Mouse (Mus musculus): Measurements from ENCODE around the gene Hmcn1. TPM values are rescaled to one million over a fixed set of nuclear protein-coding genes. Genes with fewer than 3 reads are reported as not detected.
A peak's percentile ranks its signal among the peaks of the same experiment; 100 is the strongest.

The Hmcn1 gene
- polyA plus RNA-seq, 1 experiment from 2014 or later, result 22.1 TPM

DNA sequence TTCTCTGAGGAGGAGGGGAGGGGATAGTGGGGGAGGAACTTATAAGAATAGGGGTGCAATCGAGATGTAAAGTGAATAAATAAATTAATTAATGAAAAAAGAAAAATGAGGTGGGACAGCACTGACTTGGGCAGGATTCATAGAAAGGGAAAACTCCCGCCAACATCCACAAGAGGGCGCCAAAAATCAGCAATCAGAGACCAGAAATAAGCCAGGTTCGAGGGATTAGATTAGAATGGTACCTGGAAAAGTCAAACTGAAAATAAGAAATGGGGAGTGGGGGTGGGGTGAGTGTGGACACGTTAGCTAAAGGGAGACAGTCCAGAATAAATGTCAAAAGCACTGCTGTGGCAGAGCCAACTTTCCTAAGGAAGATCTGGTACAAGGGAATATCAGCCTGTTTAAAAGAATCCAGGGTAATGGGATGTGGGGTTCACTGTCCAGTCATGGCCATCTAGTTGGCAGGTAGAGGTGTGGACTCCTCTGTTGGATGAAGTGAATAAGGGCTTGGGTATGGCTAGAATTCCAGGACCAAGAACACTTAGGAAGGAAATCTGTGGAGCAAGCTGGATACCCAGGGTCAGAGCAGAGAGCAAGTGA lies 41.9 kb upstream of the Hmcn1 start:
- no peak overlapping the region for H3K4me2 ChIP-seq (replicated peaks; ENCODE audit: low read depth, low read length)
- ATAC-seq (ENCODE audit: insufficient number of reproducible peaks, insufficient read depth, low FRiP score, low read depth), result 0 out of 2 replicates have a peak, but pooled peaks have one; percentile 10
- H3K36me3 ChIP-seq (ENCODE audit: control insufficient read depth, insufficient read depth, low read length), result no peaks in the 10 kb centered on the region
- H3K9ac ChIP-seq (replicated peaks; ENCODE audit: low read depth, low read length), result no peak overlapping the region
- no peaks in the 10 kb centered on the region for H3K9me3 ChIP-seq (ENCODE audit: control insufficient read depth, low read depth, low read length)
- H3K27me3 ChIP-seq (ENCODE audit: control insufficient read depth, insufficient read depth, low read length), result no peaks in the 10 kb centered on the region
- under 1% methylated on average over 5 of the region's 5 CpGs for WGBS
- no peak overlapping the region for H3K27ac ChIP-seq (ENCODE audit: low read length)
- no peak overlapping the region for H3K4me3 ChIP-seq (ENCODE audit: low read depth, low read length)
- no peaks in the 10 kb centered on the region; the same call in 1 of the 2 replicates for H3K4me1 ChIP-seq (ENCODE audit: control insufficient read depth, insufficient read depth, low read length)

DNA sequence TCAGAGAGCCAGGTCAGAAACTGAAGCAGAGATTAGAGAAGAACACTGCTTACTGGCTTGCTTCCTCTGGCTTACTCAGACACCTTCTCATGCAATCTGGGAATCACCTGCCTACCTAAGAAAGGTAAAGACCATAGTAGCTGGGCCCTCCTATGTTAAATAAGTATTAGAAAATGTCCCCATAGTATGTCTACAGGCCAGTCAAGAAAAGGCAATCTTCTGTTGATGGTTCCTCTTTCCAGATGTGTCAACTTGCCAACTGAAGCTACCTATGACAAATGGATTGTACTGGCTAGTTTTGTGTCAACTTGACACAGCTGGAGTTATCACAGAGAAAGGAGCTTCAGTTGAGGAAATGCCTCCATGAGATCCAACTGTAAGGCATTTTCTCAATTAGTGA lies 40.1 kb upstream of the Hmcn1 start:
- H3K27me3 ChIP-seq (ENCODE audit: control insufficient read depth, insufficient read depth, low read length), result no peaks in the 10 kb centered on the region
- H3K4me2 ChIP-seq (replicated peaks; ENCODE audit: low read depth, low read length), result no peak overlapping the region
- no peak overlapping the region for H3K9ac ChIP-seq (replicated peaks; ENCODE audit: low read depth, low read length)
- H3K27ac ChIP-seq (ENCODE audit: low read length), result no peak overlapping the region
- no peak for ATAC-seq (ENCODE audit: insufficient number of reproducible peaks, insufficient read depth, low FRiP score, low read depth)
- no peaks in the 10 kb centered on the region for H3K36me3 ChIP-seq (ENCODE audit: control insufficient read depth, insufficient read depth, low read length)
- no peak overlapping the region for H3K4me3 ChIP-seq (ENCODE audit: low read depth, low read length)
- no peaks in the 10 kb centered on the region for H3K4me1 ChIP-seq (ENCODE audit: control insufficient read depth, insufficient read depth, low read length)
- no peaks in the 10 kb centered on the region for H3K9me3 ChIP-seq (ENCODE audit: control insufficient read depth, low read depth, low read length)

DNA sequence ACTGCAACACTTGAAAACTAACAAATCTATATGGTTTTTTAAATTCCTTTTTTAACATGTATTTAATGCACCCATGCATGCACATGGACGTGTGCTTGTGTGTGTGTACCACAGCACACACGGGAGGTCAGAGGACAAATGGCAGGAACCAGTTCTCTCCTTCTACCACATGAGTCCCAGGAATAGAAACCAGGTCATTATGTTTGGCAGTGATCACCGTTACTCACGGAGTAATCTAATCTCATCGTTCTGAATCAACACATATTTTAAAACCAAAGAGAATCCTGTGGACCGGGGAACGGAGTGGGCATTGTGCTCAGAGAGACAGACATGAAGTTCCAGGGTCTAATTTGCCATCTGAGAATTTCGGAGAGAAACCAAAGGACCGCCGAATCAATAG lies 38.3 kb upstream of the Hmcn1 start:
- H3K9ac ChIP-seq (replicated peaks; ENCODE audit: low read depth, low read length), result no peak overlapping the region
- H3K36me3 ChIP-seq (ENCODE audit: control insufficient read depth, insufficient read depth, low read length), result no peaks in the 10 kb centered on the region
- H3K4me1 ChIP-seq (ENCODE audit: control insufficient read depth, insufficient read depth, low read length), result no peaks in the 10 kb centered on the region
- no peak overlapping the region for H3K4me2 ChIP-seq (replicated peaks; ENCODE audit: low read depth, low read length)
- no peaks in the 10 kb centered on the region for H3K9me3 ChIP-seq (ENCODE audit: control insufficient read depth, low read depth, low read length)
- 77% methylated on average over 10 of the region's 10 CpGs for WGBS
- H3K27ac ChIP-seq (ENCODE audit: low read length), result no peak overlapping the region
- ATAC-seq (ENCODE audit: insufficient number of reproducible peaks, insufficient read depth, low FRiP score, low read depth), result no peak
- no peak overlapping the region for H3K4me3 ChIP-seq (ENCODE audit: low read depth, low read length)
- H3K27me3 ChIP-seq (ENCODE audit: control insufficient read depth, insufficient read depth, low read length), result no peaks in the 10 kb centered on the region

DNA sequence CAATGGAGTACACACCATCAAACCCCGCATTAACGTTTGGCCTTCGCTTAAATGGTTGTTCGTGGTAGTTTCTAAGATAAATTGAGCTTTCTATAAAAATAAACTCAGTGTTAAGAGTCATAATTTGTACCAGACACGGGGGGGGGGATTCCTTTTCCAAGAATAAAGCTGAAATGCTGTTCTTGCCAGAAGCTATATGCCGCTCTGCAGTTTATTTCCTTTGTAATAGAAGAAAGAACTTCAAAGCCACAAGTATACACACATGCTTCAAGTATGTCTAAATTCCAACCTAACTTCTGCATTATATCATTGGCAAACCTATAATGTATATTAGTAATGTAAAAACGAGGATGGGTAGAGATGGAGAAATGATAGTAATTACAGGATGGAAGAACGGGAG lies 37.9 kb upstream of the Hmcn1 start:
- H3K4me3 ChIP-seq (ENCODE audit: low read depth, low read length), result no peak overlapping the region
- H3K27ac ChIP-seq (ENCODE audit: low read length), result no peak overlapping the region
- no peak for ATAC-seq (ENCODE audit: insufficient number of reproducible peaks, insufficient read depth, low FRiP score, low read depth)
- no peak overlapping the region for H3K4me2 ChIP-seq (replicated peaks; ENCODE audit: low read depth, low read length)
- H3K9me3 ChIP-seq (ENCODE audit: control insufficient read depth, low read depth, low read length), result no peaks in the 10 kb centered on the region
- no peaks in the 10 kb centered on the region for H3K4me1 ChIP-seq (ENCODE audit: control insufficient read depth, insufficient read depth, low read length)
- no peak overlapping the region for H3K9ac ChIP-seq (replicated peaks; ENCODE audit: low read depth, low read length)
- WGBS, result 66% methylated on average over 8 of the region's 8 CpGs
- no peaks in the 10 kb centered on the region for H3K36me3 ChIP-seq (ENCODE audit: control insufficient read depth, insufficient read depth, low read length)
- no peaks in the 10 kb centered on the region for H3K27me3 ChIP-seq (ENCODE audit: control insufficient read depth, insufficient read depth, low read length)

DNA sequence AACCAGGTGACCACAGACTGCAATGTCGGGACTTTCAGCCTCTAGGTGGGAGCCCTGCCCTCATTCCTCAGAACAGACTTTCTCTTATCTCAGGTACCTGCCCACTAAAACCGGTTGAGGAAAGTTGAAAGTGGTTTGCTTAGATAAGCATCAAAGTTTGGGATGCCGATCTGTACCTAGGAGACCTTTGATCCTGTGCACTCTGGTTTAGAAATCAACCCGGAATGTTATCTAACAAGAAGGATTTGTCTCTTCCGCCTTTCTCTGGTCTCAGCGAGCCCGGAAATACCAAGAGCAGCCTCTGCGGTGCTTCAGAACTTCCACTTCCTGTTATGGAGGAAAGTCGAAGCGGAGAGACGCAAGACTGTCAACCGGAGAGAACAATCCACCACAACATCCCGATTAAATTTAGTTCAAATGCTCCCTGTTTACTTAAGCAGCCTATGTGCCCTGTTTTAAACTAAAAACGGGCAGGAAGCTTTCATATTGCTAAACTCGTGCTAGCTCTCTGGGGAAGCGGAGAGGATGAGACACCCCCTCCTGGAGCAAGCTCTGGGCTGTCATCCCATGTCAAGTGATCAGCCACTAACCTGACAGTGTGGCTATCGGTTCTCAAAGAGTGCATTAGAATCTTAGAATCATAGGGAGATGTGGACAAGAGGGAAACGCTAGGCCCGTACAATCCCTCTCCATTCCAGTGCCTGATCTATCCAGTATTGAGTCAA lies 32.0 kb upstream of the Hmcn1 start:
- H3K4me2 ChIP-seq (replicated peaks; ENCODE audit: low read depth, low read length), result no peak overlapping the region
- no peaks in the 10 kb centered on the region for H3K4me1 ChIP-seq (ENCODE audit: control insufficient read depth, insufficient read depth, low read length)
- H3K9me3 ChIP-seq (ENCODE audit: control insufficient read depth, low read depth, low read length), result no peaks in the 10 kb centered on the region
- WGBS, result 71% methylated on average over 19 of the region's 19 CpGs
- no peak overlapping the region for H3K9ac ChIP-seq (replicated peaks; ENCODE audit: low read depth, low read length)
- no peak for ATAC-seq (ENCODE audit: insufficient number of reproducible peaks, insufficient read depth, low FRiP score, low read depth)
- no peak overlapping the region for H3K27ac ChIP-seq (ENCODE audit: low read length)
- H3K36me3 ChIP-seq (ENCODE audit: control insufficient read depth, insufficient read depth, low read length), result no peaks in the 10 kb centered on the region
- no peaks in the 10 kb centered on the region for H3K27me3 ChIP-seq (ENCODE audit: control insufficient read depth, insufficient read depth, low read length)
- no peak overlapping the region for H3K4me3 ChIP-seq (ENCODE audit: low read depth, low read length)

DNA sequence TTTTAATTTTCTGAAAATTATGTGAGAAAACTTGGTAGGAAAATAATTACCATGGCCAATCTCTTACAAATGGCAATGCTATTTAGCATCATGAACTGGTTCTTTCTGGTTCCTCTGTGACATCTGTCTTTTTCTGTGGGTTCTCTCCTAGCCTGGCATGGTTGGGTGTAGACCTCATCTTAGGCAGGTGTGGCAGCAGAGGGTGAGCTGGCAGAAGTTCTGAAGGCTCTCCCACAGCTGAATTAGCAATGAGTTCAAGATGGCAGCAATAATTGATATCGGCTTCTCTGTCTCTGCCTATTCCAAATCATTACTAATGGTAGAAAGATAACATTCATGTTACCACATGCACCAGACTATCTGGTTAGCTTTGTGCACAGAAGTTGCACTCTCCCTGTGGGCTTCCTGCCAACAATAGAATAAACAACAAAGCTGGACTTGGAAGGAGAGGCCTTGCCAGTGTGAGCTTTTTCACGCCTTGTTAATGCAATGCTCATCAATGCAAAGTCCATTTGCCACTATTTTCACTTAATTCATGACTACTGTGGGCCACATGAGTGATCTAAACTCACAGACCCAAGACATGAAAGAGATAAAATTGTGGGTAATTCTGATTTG lies 26.1 kb upstream of the Hmcn1 start:
- Histone ChIP-seq H3K4me2 (replicated peaks; ENCODE audit: low read depth, low read length) (no peak overlapping the region), H3K27me3 (ENCODE audit: control insufficient read depth, insufficient read depth, low read length) (no peaks in the 10 kb centered on the region), H3K9me3 (ENCODE audit: control insufficient read depth, low read depth, low read length) (no peaks in the 10 kb centered on the region), H3K27ac (ENCODE audit: low read length) (no peak overlapping the region), H3K36me3 (ENCODE audit: control insufficient read depth, insufficient read depth, low read length) (no peaks in the 10 kb centered on the region), H3K9ac (replicated peaks; ENCODE audit: low read depth, low read length) (no peak overlapping the region), H3K4me3 (ENCODE audit: low read depth, low read length) (no peak overlapping the region), H3K4me1 (ENCODE audit: control insufficient read depth, insufficient read depth, low read length) (no peaks in the 10 kb centered on the region)
- no peak for ATAC-seq (ENCODE audit: insufficient number of reproducible peaks, insufficient read depth, low FRiP score, low read depth)
- 73% methylated on average over 2 of the region's 2 CpGs for WGBS

DNA sequence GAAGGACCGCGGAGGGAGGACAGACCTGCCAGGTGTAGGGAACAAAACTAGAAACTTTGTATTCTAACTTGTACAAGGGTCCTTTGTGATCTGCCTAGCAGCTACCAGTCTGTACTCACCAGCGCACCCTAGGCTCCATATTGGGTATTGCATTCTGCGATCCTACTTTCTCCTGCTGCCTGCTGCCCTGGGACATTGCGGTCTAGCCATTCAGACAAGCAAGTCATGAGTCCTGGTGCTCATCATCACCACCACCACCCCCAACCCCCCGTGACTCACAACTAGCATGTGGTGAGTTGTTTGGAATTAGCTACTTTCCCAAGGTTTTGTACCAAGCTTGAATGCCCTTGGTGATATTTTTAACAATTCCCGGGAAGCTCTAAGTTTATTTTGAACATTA lies 17.8 kb upstream of the Hmcn1 start:
- Histone ChIP-seq H3K4me2 (replicated peaks; ENCODE audit: low read depth, low read length) (no peak overlapping the region), H3K27me3 (ENCODE audit: control insufficient read depth, insufficient read depth, low read length) (0 out of 2 replicates have a peak, but pooled peaks cover 2% of the 10 kb centered on the region), H3K9me3 (ENCODE audit: control insufficient read depth, low read depth, low read length) (no peaks in the 10 kb centered on the region), H3K36me3 (ENCODE audit: control insufficient read depth, insufficient read depth, low read length) (no peaks in the 10 kb centered on the region), H3K27ac (ENCODE audit: low read length) (no peak overlapping the region), H3K4me1 (ENCODE audit: control insufficient read depth, insufficient read depth, low read length) (peaks cover 5% of the 10 kb centered on the region; the same call in 1 of the 2 replicates), H3K4me3 (ENCODE audit: low read depth, low read length) (no peak overlapping the region), H3K9ac (replicated peaks; ENCODE audit: low read depth, low read length) (no peak overlapping the region)
- 33% methylated on average over 7 of the region's 7 CpGs for WGBS
- ATAC-seq (ENCODE audit: insufficient number of reproducible peaks, insufficient read depth, low FRiP score, low read depth), result no peak

DNA sequence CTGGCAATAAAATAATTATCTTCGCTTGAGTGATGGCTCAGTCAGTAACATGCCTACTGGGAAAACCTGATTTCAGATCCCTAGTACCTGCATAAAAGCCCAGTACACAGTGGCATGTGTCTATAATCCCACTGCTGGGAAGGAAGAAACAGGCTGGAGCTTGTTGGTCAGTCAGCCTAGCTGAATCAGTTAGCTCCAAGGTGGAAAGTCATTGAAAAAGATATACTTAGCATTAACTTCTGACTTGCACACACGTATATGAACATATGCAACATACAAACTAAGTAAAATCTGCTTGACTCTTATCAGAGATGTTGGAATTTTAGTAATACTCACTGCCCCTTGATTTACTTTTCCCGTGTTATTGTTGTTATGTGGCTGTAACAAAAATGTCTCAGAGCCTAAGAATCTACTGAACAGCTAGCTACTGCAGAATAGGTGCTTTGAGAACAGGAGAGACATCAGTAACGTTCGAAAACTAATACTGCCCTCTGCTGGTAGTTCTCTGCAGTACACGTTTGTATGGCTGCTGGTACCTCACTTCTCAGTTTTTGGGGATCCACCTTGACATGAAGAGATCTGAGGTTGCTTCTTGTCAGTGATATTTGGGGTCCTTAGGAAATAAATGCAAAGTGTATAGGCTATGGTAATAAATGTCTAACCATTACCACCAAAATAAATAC lies 16.0 kb upstream of the Hmcn1 start:
- 0 out of 2 replicates have a peak, but pooled peaks cover 2% of the 10 kb centered on the region for H3K27me3 ChIP-seq (ENCODE audit: control insufficient read depth, insufficient read depth, low read length)
- H3K9me3 ChIP-seq (ENCODE audit: control insufficient read depth, low read depth, low read length), result no peaks in the 10 kb centered on the region
- peaks cover 5% of the 10 kb centered on the region; the same call in 1 of the 2 replicates for H3K4me1 ChIP-seq (ENCODE audit: control insufficient read depth, insufficient read depth, low read length)
- no peak overlapping the region for H3K9ac ChIP-seq (replicated peaks; ENCODE audit: low read depth, low read length)
- no peak overlapping the region for H3K27ac ChIP-seq (ENCODE audit: low read length)
- WGBS, result 31% methylated on average over 6 of the region's 6 CpGs
- H3K36me3 ChIP-seq (ENCODE audit: control insufficient read depth, insufficient read depth, low read length), result no peaks in the 10 kb centered on the region
- no peak for ATAC-seq (ENCODE audit: insufficient number of reproducible peaks, insufficient read depth, low FRiP score, low read depth)
- no peak overlapping the region for H3K4me2 ChIP-seq (replicated peaks; ENCODE audit: low read depth, low read length)
- no peak overlapping the region for H3K4me3 ChIP-seq (ENCODE audit: low read depth, low read length)
